ENCODE assay signal across 9 mouse cellular contexts in genomic region chr5:43582876-43583275, GRCm38 (mm10).
DNase-seq lines count a peak whose midpoint lies in the region; ATAC-seq and TF ChIP-seq lines count a peak whose summit lies in the region.
"Had no signal": no experiment of that assay in that cellular context is flagged by ENCODE, and none has a peak within 500 bp of the region (broad histone marks: within the 10 kb centered on the region; RNA-seq: fewer than 3 reads in every experiment).

No protein-coding gene starts in this region.

- no peak overlapping the region for H3K9ac ChIP-seq in hindbrain, embryonic 14.5 days
- no peak overlapping the region for H3K9ac ChIP-seq in hindbrain, embryonic 16.5 days (ENCODE audit: low read depth, low read length)
- no peak overlapping the region for H3K9ac ChIP-seq in forebrain, embryonic 16.5 days (replicated peaks; ENCODE audit: low read depth, low read length)
- no peak overlapping the region for H3K9ac ChIP-seq in midbrain, embryonic 12.5 days (replicated peaks)
- H3K9ac ChIP-seq: embryonic facial prominence, embryonic 15.5 days had no signal

- no peaks in the 10 kb centered on the region for H3K36me3 ChIP-seq in hindbrain, embryonic 14.5 days (replicated peaks; ENCODE audit: control insufficient read depth, insufficient read depth)
- H3K36me3 ChIP-seq in hindbrain, embryonic 16.5 days (ENCODE audit: control insufficient read depth, insufficient read depth, low read length), result no peaks in the 10 kb centered on the region
- no peaks in the 10 kb centered on the region for H3K36me3 ChIP-seq in E14TG2a.4 (ENCODE audit: insufficient read depth, low read length)
- H3K36me3 ChIP-seq in forebrain, embryonic 16.5 days (ENCODE audit: control insufficient read depth, insufficient read depth), result no peaks in the 10 kb centered on the region
- H3K36me3 ChIP-seq in midbrain, embryonic 12.5 days, result no peaks in the 10 kb centered on the region
- H3K36me3 ChIP-seq: embryonic facial prominence, embryonic 15.5 days had no signal

- 46% methylated on average over 2 of the region's 2 CpGs for WGBS in hindbrain, embryonic 14.5 days
- WGBS in hindbrain, embryonic 16.5 days, result 41% methylated on average over 2 of the region's 2 CpGs
- 18% methylated on average over 2 of the region's 2 CpGs for WGBS in forebrain, embryonic 16.5 days
- 32% methylated on average over 2 of the region's 2 CpGs for WGBS in midbrain, embryonic 12.5 days

- H3K4me3 ChIP-seq in hindbrain, embryonic 14.5 days (replicated peaks; ENCODE audit: low read length), result no peak overlapping the region
- H3K4me3 ChIP-seq in hindbrain, embryonic 16.5 days (ENCODE audit: low read length), result no peak overlapping the region
- no peak overlapping the region for H3K4me3 ChIP-seq in E14TG2a.4 (replicated peaks; ENCODE audit: low read length)
- H3K4me3 ChIP-seq in forebrain, embryonic 16.5 days (replicated peaks; ENCODE audit: low read length), result no peak overlapping the region
- no peak overlapping the region for H3K4me3 ChIP-seq in midbrain, embryonic 12.5 days
- H3K4me3 ChIP-seq: embryonic facial prominence, embryonic 15.5 days had no signal

- H3K27me3 ChIP-seq in hindbrain, embryonic 14.5 days (ENCODE audit: control insufficient read depth, insufficient read depth, low read length), result no peaks in the 10 kb centered on the region
- no peaks in the 10 kb centered on the region for H3K27me3 ChIP-seq in hindbrain, embryonic 16.5 days (replicated peaks; ENCODE audit: control insufficient read depth, insufficient read depth, low read length)
- H3K27me3 ChIP-seq in E14TG2a.4 (ENCODE audit: insufficient read depth, low read length), result no peaks in the 10 kb centered on the region
- no peaks in the 10 kb centered on the region for H3K27me3 ChIP-seq in forebrain, embryonic 16.5 days (replicated peaks; ENCODE audit: control insufficient read depth, insufficient read depth, low read length)
- H3K27me3 ChIP-seq in midbrain, embryonic 12.5 days, result no peaks in the 10 kb centered on the region
- H3K27me3 ChIP-seq: embryonic facial prominence, embryonic 15.5 days had no signal

- no peak overlapping the region for H3K27ac ChIP-seq in hindbrain, embryonic 14.5 days
- no peak overlapping the region for H3K27ac ChIP-seq in hindbrain, embryonic 16.5 days (ENCODE audit: low read depth, low read length)
- H3K27ac ChIP-seq in forebrain, embryonic 16.5 days (ENCODE audit: low read length), result no peak overlapping the region
- no peak overlapping the region for H3K27ac ChIP-seq in midbrain, embryonic 12.5 days (replicated peaks)
- H3K27ac ChIP-seq: embryonic facial prominence, embryonic 15.5 days had no signal

- no peak overlapping the region for H3K4me2 ChIP-seq in hindbrain, embryonic 14.5 days (replicated peaks)
- no peak overlapping the region for H3K4me2 ChIP-seq in hindbrain, embryonic 16.5 days (ENCODE audit: low read length)
- H3K4me2 ChIP-seq in forebrain, embryonic 16.5 days (ENCODE audit: low read length), result no peak overlapping the region
- H3K4me2 ChIP-seq in midbrain, embryonic 12.5 days (replicated peaks), result no peak overlapping the region
- H3K4me2 ChIP-seq: embryonic facial prominence, embryonic 15.5 days had no signal

- no peak for ATAC-seq in hindbrain, embryonic 14.5 days (ENCODE audit: low FRiP score)
- no peak for ATAC-seq in hindbrain, embryonic 16.5 days
- peak; percentile 67; the same call in 1 of the 2 replicates for ATAC-seq in forebrain, embryonic 16.5 days
- peak; percentile 74 for ATAC-seq in midbrain, embryonic 12.5 days (ENCODE audit: low FRiP score, low read depth)

- no peaks in the 10 kb centered on the region for H3K9me3 ChIP-seq in hindbrain, embryonic 14.5 days (ENCODE audit: control insufficient read depth, low read length)
- H3K9me3 ChIP-seq in hindbrain, embryonic 16.5 days (ENCODE audit: control insufficient read depth, low read length), result no peaks in the 10 kb centered on the region
- H3K9me3 ChIP-seq in E14TG2a.4 (ENCODE audit: low read length), result peaks cover 12% of the 10 kb centered on the region
- H3K9me3 ChIP-seq in forebrain, embryonic 16.5 days (ENCODE audit: control insufficient read depth, low read length), result no peaks in the 10 kb centered on the region
- H3K9me3 ChIP-seq in midbrain, embryonic 12.5 days, result no peaks in the 10 kb centered on the region
- H3K9me3 ChIP-seq: embryonic facial prominence, embryonic 15.5 days had no signal

- H3K4me1 ChIP-seq in hindbrain, embryonic 14.5 days (replicated peaks; ENCODE audit: control insufficient read depth, insufficient read depth, low read length), result no peaks in the 10 kb centered on the region
- H3K4me1 ChIP-seq in hindbrain, embryonic 16.5 days (ENCODE audit: control insufficient read depth, insufficient read depth, low read depth, low read length), result peaks cover 2% of the 10 kb centered on the region; the same call in 1 of the 2 replicates
- H3K4me1 ChIP-seq in E14TG2a.4 (replicated peaks; ENCODE audit: low read depth, low read length), result peaks cover 10% of the 10 kb centered on the region
- 0 out of 2 replicates have a peak, but pooled peaks cover 3% of the 10 kb centered on the region for H3K4me1 ChIP-seq in forebrain, embryonic 16.5 days (replicated peaks; ENCODE audit: control insufficient read depth, insufficient read depth, low read length)
- H3K4me1 ChIP-seq in midbrain, embryonic 12.5 days, result peaks cover 12% of the 10 kb centered on the region

- DNase-seq in hindbrain, embryonic 14.5 days (ENCODE audit: low spot score), result peak; percentile 27
- peak; percentile 19 for DNase-seq in 416B (ENCODE audit: low read depth)
- DNase-seq in ovary, adult 18-20 months (ENCODE audit: low spot score), result no peak
- DNase-seq in ovary, postnatal 14 days (ENCODE audit: low spot score), result no peak

- TF ChIP-seq CTCF in E14TG2a.4 (conservative IDR thresholded peaks at IDR 0.05; ENCODE audit: low read length), result peak; percentile 39

Comparison
In these comparisons a context has a peak if more than half of its experiments do, and no peak if none do; other contexts are left out.
1. ATAC-seq: peak in forebrain, embryonic 16.5 days (single experiment) and midbrain, embryonic 12.5 days (single experiment); none in hindbrain, embryonic 14.5 days (single experiment) and hindbrain, embryonic 16.5 days (single experiment).
2. DNase-seq: peak in hindbrain, embryonic 14.5 days (single experiment) and 416B (single experiment); none in ovary, adult 18-20 months (single experiment) and ovary, postnatal 14 days (single experiment).